Mouse (Mus musculus) kidney, postnatal 0 days (tissue): ENCODE measurements around the gene Mfsd13b. TPM values are rescaled to one million over a fixed set of nuclear protein-coding genes. Genes with fewer than 3 reads are reported as not detected.
"Not testable (repeated sequence)": the region's sequence is repeated elsewhere in the genome, so short reads cannot be mapped to it uniquely, and the experiment has no call there.

Experiments
- ATAC-seq: fragments of 200-750 bp; cut with Nextera tagmentation; replicated peaks from 2 replicates; pipeline ENCODE4 v1.8.0; 2017; ENCODE audit warnings: low read depth, moderate number of reproducible peaks, moderate TSS enrichment, moderate library complexity; ENCODE audit not compliant: low FRiP score
- DNase-seq: peaks from one replicate; pipeline ENCODE4 v3.0.0-alpha.2; 2016; ENCODE audit warnings: low spot score
- H3K27ac ChIP-seq: fragments of 300-500 bp; sonication (generic); 2 replicates; pipeline ENCODE4 v1.5.1; 2014; ENCODE audit warnings: mild to moderate bottlenecking
- H3K27me3 ChIP-seq: fragments of 300-500 bp; sonication (generic); 2 replicates; pipeline ENCODE4 v1.6.1; 2014; ENCODE audit warnings: low read length, mixed read lengths; ENCODE audit not compliant: insufficient read depth
- H3K36me3 ChIP-seq: fragments of 300-500 bp; sonication (generic); 2 replicates; pipeline ENCODE4 v1.6.1; 2014; ENCODE audit warnings: low read length, mixed read lengths; ENCODE audit not compliant: insufficient read depth
- H3K4me1 ChIP-seq: fragments of 300-500 bp; sonication (generic); replicated peaks from 2 replicates; pipeline ENCODE4 v1.6.1; 2014; ENCODE audit warnings: antibody characterized with exemption, low read length, mixed read lengths; ENCODE audit not compliant: insufficient read depth
- H3K4me2 ChIP-seq: fragments of 300-500 bp; sonication (generic); 2 replicates; pipeline ENCODE4 v1.6.1; 2014; ENCODE audit warnings: mild to moderate bottlenecking, low read length, moderate library complexity, mixed read lengths
- H3K4me3 ChIP-seq: fragments of 300-500 bp; sonication (generic); replicated peaks from 2 replicates; pipeline ENCODE4 v1.5.1; 2014; ENCODE audit warnings: low read depth, low read length
- H3K9ac ChIP-seq: fragments of 300-500 bp; sonication (generic); 2 replicates; pipeline ENCODE4 v1.6.1; 2014; ENCODE audit warnings: low read depth, low read length
- H3K9me3 ChIP-seq: fragments of 300-500 bp; sonication (generic); replicated peaks from 2 replicates; pipeline ENCODE4 v1.6.1; 2016; ENCODE audit warnings: low read length, inconsistent platforms, mixed read lengths
- CTCF ChIP-seq: IDR thresholded peaks from 2 replicates; pipeline ENCODE4 v1.5.1; 2016; ENCODE audit warnings: antibody characterized with exemption, low read depth, mild to moderate bottlenecking, moderate library complexity
- WGBS: fragments of 180-500 bp; shearing (Covaris S2); extraction: QIAGEN DNeasy Blood & Tissue Kit; methylation state at CpG from one replicate; pipeline ENCODE4 v1.1.7; 2014; 5-methylcytosine and 5-hydroxymethylcytosine counted together
- polyA plus RNA-seq: library from polyadenylated mRNA; unstranded; fragments of >200 nt; fragmentation: Nextera tagmentation; extraction: Ambion mirVana; gene quantifications from 2 replicates; pipeline ENCODE4 v1.2.1, GENCODE M21; 2015

Mfsd13b gene
- polyA plus RNA-seq, 1 experiment from 2014 or later, result 0.22 TPM

DNA sequence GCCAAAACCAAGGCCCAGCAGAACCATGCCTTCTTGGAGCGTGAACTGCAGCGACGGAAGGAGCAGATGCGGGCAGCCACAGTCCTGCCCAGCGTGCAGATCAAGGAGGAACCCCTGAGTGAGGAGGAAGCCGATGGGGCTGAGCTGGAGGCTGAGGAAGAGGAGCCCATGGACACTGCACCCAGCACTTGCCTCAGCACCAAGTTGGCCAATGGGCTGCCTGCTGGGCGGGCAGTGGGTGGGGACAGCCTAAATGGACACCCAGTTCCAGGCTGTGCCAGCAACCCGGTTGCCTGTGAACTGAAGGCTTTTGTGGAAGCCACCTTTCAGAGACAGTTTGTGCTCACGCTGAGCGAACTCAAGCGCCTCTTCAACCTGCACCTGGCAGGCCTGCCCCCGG lies 42.0 kb upstream of the Mfsd13b start:
- ATAC-seq, result no peak
- Histone ChIP-seq H3K4me1 (no peaks in the 10 kb centered on the region), H3K9ac (no peak overlapping the region), H3K27ac (no peak overlapping the region), H3K36me3 (peaks cover 55% of the 10 kb centered on the region), H3K4me2 (no peak overlapping the region), H3K4me3 (no peak overlapping the region), H3K27me3 (no peaks in the 10 kb centered on the region), H3K9me3 (no peaks in the 10 kb centered on the region)
- TF ChIP-seq CTCF, result no peak
- 90% methylated on average over 12 of the region's 12 CpGs for WGBS
- DNase-seq, result no peak

DNA sequence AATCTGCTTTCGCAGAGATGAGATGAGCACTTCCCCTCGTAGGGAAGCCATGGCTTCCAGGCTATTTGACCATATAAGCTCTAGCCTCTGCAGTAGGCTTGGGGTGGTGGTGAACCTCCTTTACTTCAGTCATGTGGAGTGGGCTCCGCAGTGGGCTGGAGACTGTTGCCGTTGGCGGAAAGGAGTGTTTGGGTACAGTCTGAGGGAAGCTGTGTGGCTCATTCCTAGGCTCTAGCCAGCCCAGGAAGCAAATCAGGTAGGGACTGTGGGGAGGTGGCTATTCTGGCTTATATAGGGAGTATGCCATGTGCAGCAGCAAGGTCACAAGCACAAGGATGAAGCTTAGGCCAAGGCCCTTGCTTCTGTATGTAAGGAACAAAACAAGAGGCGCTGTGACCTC lies 41.1 kb upstream of the Mfsd13b start:
- Histone ChIP-seq H3K27me3 (no peaks in the 10 kb centered on the region), H3K4me2 (no peak overlapping the region), H3K36me3 (peaks cover 57% of the 10 kb centered on the region), H3K9ac (no peak overlapping the region), H3K4me1 (no peaks in the 10 kb centered on the region), H3K9me3 (no peaks in the 10 kb centered on the region), H3K4me3 (no peak overlapping the region), H3K27ac (no peak overlapping the region)
- no peak for TF ChIP-seq CTCF
- no peak for ATAC-seq
- no peak for DNase-seq
- 96% methylated on average over 6 of the region's 6 CpGs for WGBS

DNA sequence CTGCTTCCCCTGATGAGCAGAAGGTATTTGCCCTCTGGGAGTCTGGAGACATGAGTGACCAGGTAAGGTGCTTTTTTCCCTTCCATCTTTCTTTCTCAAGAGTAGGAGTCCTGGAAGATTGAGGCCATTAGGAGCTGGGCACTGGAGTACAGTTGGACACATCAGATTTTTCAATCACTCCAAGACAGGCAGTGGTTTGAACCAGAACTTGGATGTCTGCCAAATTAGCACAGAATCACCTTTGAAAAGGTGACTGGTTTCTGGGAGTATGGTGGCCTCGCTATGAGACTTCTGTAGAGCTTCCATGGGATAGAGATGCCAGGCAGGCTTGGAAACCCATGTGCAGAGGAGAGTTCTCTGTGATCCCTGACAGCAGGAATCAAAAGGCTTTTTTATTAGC lies 39.8 kb upstream of the Mfsd13b start:
- WGBS, result 73% methylated on average over 1 of the region's 1 CpGs
- DNase-seq (no peak), ATAC-seq (no peak)
- peak overlapping the region; percentile 75; the same call in 1 of the 2 replicates for H3K27ac ChIP-seq
- no peak overlapping the region for H3K4me3 ChIP-seq
- TF ChIP-seq CTCF, result no peak
- H3K4me1 ChIP-seq, result no peaks in the 10 kb centered on the region
- H3K9me3 ChIP-seq, result no peaks in the 10 kb centered on the region
- H3K4me2 ChIP-seq, result no peak overlapping the region
- H3K27me3 ChIP-seq, result no peaks in the 10 kb centered on the region
- peaks cover 47% of the 10 kb centered on the region for H3K36me3 ChIP-seq
- H3K9ac ChIP-seq, result no peak overlapping the region

DNA sequence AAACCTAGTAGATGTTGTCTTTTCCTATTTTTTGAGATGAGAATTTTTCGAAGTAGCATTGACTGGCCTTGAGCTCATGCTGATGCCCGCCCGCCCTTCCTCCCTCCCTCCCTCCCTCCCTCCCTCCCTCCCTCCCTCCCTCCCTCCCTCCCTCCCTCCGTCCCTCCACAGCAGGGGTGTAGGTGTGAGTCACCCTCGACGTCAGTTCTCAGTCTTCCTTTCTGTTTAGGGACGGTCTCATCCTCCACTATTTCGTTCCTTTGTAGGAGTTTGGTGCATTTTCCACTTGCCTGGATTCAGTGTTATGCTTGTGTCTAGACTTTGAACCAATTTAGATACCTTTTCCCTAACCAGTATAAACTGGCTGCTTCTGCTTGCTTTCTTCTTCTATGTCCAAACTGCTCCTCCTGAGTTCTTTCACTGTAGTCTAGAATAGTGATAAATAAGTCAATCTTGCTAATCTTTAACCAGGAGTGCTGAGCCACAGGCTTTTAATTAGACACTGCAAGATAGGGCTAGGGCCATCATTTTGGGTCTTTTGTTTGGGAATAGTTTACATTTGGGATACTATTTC lies 38.3 kb upstream of the Mfsd13b start:
- no peaks in the 10 kb centered on the region for H3K27me3 ChIP-seq
- peak overlapping the region; percentile 57; the same call in 1 of the 2 replicates for H3K27ac ChIP-seq
- H3K4me3 ChIP-seq, result no peak overlapping the region
- no peak overlapping the region for H3K9ac ChIP-seq
- H3K9me3 ChIP-seq, result no peaks in the 10 kb centered on the region
- H3K36me3 ChIP-seq, result peaks cover 33% of the 10 kb centered on the region
- H3K4me1 ChIP-seq, result no peaks in the 10 kb centered on the region
- H3K4me2 ChIP-seq, result no peak overlapping the region
- WGBS, result 61% methylated on average over 7 of the region's 8 CpGs
- no peak for TF ChIP-seq CTCF
- DNase-seq (peak; percentile 12), ATAC-seq (peak; percentile 76)

DNA sequence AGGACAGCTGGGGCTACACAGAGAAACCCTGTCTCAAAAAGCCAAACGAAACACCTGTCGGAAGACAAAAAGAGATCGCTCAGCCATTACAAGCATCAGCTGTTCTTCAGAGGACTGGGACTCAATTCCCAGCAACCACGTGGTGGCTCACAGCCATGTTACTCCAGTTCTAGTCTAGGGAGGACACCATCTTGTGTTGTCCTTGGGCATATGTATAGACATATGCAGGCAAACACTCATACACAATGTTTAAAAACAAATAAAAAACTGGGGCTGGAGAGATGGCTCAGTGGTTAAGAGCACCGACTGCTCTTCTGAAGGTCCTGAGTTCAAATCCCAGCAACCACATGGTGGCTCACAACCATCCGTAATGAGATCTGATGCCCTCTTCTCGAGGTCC lies 28.7 kb upstream of the Mfsd13b start:
- H3K4me2 ChIP-seq, ATAC-seq, H3K27me3 ChIP-seq, H3K9me3 ChIP-seq, H3K9ac ChIP-seq, H3K27ac ChIP-seq, DNase-seq, H3K4me3 ChIP-seq, H3K4me1 ChIP-seq: not testable (repeated sequence)
- H3K36me3 ChIP-seq, result peaks cover 24% of the 10 kb centered on the region
- 75% methylated on average over 7 of the region's 7 CpGs for WGBS

DNA sequence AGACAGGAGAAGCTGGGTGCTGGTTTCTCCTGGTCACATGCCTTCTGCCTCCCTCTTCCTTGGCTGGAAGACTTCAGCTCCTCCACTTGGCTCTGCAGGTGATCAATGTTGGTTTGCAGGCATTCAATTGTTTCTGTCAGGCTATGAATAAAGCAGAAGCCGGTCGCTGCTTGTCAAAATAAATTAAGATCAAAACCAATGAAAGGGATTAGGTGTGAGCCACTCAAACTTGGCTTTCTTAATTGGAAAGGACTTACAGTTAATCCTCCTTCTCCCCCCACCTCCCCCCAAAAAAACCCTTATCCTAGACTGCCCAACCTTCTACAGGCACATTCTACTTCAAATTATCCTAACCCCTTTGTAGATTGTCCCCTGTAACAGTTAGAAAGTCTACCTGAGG lies 22.2 kb upstream of the Mfsd13b start:
- Histone ChIP-seq H3K4me2 (no peak overlapping the region), H3K27ac (no peak overlapping the region), H3K9me3 (no peaks in the 10 kb centered on the region), H3K4me1 (no peaks in the 10 kb centered on the region), H3K4me3 (no peak overlapping the region), H3K27me3 (no peaks in the 10 kb centered on the region), H3K9ac (no peak overlapping the region), H3K36me3 (peaks cover 26% of the 10 kb centered on the region; the same call in 1 of the 2 replicates)
- 94% methylated on average over 2 of the region's 2 CpGs for WGBS
- DNase-seq (no peak), ATAC-seq (no peak)
- no peak for TF ChIP-seq CTCF

DNA sequence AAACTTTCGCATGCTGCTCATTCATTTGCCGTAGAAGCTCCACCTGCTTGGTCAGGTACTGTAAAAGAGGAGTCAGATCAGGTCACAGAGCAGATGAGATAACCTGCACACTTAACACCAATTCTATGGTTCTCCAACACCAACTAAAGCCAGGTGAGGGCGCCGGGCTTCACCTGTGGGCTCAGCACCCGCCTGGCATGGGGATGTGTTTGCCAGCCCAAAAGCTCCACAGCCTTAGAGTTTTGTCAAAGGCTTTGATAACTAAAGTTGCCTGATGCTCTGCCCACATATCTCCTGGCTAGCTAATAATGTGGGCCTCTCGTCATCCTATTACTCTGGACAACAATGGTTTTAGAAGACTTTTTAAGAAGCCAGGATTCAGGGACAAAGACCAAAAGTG lies 21.7 kb upstream of the Mfsd13b start:
- Histone ChIP-seq H3K36me3 (peaks cover 26% of the 10 kb centered on the region; the same call in 1 of the 2 replicates), H3K27ac (no peak overlapping the region), H3K4me2 (no peak overlapping the region), H3K27me3 (no peaks in the 10 kb centered on the region), H3K9me3 (no peaks in the 10 kb centered on the region), H3K4me1 (no peaks in the 10 kb centered on the region), H3K9ac (no peak overlapping the region), H3K4me3 (no peak overlapping the region)
- no peak for ATAC-seq
- peak; percentile 45; the same call in 1 of the 2 replicates for TF ChIP-seq CTCF
- 85% methylated on average over 6 of the region's 6 CpGs for WGBS
- DNase-seq, result no peak
